Mouse (Mus musculus) inflammation-experienced regulatory T-cells, adult 6 months (primary cell): ENCODE data around the gene Cyfip1. TPM values are rescaled to one million over a fixed set of nuclear protein-coding genes. Genes with fewer than 3 reads are reported as not detected.
"Not testable (repeated sequence)": the region's sequence is repeated elsewhere in the genome, so short reads cannot be mapped to it uniquely, and the experiment has no call there.

Experiments
- ATAC-seq: one replicate; pipeline ENCODE4 v1.8.0; 2017
- polyA plus RNA-seq, 3 experiments: library from polyadenylated mRNA; unstranded; fragments of 100-300 nt; shearing (Covaris generic); gene quantifications; one replicate each; pipeline ENCODE4 v1.2.1; 2017

Gene Cyfip1
- polyA plus RNA-seq, 3 experiments from 2014 or later, result 86.4 to 118 (median 99.8) TPM

GRCm38 (mm10) chr7:55865750-55866416 is 24.3 kb downstream of the Cyfip1 start:
- ATAC-seq, result no peak

- peak; percentile 79 for ATAC-seq
Measured at GRCm38 (mm10) chr7:55868247-55868646, 26.7 kb downstream of the Cyfip1 start.

GRCm38 (mm10) chr7:55869220-55869619 is 27.7 kb downstream of the Cyfip1 start:
- no peak for ATAC-seq

DNA sequence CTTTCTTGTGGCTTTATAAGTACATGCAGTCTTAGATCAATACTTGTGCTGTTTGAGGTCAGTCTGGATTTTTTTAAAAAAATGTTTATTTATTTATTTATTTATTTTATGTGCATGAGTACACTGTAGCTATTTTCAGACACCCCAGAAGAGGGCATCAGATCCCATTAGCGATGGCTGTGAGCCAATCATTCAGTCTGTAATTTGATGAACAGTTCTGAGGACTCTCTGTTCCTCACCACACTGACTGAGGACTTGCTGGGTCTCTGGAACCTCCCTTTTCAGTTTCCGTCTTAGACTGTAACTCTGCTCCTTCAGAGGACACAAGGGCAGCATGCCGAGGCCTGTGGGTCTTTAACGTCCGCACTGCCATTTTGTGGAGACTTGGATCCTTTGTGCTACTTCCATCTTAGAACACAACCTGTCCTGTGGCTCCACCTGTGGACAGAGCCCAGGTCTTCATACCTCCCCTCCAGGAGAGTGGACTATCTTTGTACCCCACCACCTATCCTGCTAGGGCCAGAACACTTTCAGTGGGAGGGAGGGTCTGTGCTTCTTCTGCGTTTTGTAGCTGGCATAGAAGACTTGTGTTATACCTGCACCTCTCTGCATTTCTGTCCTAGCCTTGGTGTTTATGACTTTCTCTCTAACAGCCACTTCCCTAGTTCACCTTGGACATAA is 28.9 kb downstream of the Cyfip1 start:
- no peak for ATAC-seq

- no peak for ATAC-seq
Measured at GRCm38 (mm10) chr7:55871476-55871875, 29.9 kb downstream of the Cyfip1 start.

GRCm38 (mm10) chr7:55874703-55875102 is 33.2 kb downstream of the Cyfip1 start:
- ATAC-seq, result no peak

DNA sequence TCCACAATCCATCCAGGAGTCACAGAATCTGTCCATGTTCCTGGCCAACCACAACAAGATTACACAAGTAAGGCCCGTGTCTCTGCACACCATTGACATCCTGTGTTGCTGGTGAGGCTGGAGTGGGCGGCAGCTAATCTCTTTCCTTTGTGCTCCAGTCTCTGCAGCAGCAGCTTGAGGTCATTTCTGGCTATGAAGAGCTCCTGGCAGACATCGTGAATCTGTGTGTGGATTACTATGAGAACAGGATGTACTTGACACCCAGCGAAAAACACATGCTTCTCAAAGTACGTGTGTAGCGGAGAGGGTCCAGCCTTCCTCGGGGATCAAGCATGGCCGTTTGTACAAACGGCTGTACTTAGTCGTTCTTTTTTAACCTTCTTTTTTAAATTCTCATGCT is 36.2 kb downstream of the Cyfip1 start:
- no peak for ATAC-seq

DNA sequence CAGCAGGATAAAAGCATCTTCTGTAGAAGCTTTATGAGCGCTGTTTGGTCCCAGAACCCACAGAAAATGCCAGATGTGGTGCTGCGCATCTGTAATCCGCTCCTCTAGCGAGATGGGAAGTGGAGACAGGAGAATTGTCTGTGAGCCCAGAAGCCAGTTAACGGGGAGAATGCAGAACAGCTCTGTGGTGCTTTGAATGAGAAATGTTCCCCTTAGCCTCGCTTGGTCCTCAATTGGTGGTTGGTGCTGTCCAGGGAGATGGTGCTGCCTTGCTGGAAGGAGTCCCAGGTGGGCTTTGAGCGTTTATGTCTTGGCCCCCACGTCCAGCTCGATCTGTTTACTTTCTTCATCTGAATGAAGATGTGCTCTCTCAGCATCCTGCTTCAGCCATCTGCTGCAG is 39.3 kb downstream of the Cyfip1 start:
- ATAC-seq, result no peak

GRCm38 (mm10) chr7:55888603-55889002 is 47.1 kb downstream of the Cyfip1 start:
- ATAC-seq, result no peak

DNA sequence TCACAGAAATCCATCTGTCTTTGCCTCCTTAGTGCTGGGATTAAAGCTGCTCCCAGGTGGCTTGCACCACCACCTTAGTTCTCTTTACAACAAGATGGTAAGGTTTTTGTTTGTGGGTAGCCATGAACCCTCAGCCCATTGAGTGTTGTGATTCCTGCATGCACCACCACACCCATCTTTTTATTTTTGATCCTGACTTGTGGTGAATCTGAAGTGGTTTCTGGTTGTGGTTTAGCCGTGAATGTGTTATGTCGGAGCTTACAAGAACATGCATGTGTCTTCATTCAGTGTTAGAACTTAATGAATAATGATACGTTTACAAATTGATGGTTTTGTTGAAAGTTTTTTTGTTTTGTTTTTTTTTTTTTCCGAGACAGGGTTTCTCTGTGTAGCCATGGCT is 48.5 kb downstream of the Cyfip1 start:
- ATAC-seq, result no peak

DNA sequence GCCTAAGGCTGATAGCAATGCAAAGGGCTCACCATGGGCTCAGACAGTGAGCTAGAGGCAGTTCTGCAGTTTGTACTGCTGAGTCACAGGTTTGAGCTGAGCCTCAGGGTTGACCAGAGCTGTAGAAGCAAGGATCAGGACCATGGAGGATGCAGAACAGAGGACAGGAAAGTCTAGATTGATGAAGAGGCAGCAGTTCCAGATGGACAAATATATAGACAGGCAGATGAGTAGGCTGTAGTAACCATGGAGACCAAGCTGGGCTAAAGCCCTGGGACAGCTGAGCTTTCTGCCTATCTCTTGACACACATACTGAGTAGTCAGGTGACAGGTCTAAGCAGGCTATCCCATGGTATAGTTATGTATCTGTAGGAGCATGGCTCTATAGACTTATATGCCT is 49.2 kb downstream of the Cyfip1 start:
- no peak for ATAC-seq

DNA sequence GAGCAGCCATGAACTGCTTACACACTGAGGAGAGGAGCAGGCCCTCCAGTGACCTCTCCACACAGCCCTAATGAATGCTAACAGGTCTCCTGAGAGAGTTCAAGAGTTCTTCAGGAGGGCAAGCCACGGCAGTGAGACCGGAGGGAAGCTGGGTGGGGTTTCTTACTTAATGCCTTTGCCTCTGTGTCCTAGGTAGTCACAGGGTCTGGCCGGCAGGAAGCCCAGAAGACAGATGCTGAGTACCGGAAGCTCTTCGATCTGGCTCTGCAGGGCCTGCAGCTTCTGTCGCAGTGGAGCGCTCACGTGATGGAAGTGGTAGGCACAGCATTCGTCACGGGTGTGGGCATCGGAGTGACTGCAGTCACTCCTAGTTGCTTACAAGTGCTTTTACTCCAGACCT is 50.3 kb downstream of the Cyfip1 start:
- ATAC-seq, result peak; percentile 38

- no peak for ATAC-seq
Measured at GRCm38 (mm10) chr7:55903766-55904165, 62.2 kb downstream of the Cyfip1 start.

DNA sequence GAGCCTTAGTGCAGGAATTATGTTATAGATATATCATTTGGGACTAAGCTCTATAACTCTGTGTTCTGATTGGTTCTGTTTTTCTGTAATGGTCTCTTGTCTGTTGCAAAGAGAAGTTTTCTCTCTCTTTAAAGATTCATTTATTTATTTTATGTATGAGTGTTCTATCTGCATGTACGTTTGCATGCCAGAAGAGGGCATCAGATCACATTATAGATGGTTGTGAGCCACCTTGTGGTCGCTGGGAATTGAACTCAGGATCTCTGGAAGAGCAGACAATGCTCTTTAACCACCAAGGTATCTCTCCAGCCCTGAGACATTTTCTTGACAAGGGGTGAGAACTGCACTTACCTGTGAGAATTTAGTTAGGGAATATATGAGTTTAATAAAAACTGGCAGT is 63.9 kb downstream of the Cyfip1 start:
- no peak for ATAC-seq

DNA sequence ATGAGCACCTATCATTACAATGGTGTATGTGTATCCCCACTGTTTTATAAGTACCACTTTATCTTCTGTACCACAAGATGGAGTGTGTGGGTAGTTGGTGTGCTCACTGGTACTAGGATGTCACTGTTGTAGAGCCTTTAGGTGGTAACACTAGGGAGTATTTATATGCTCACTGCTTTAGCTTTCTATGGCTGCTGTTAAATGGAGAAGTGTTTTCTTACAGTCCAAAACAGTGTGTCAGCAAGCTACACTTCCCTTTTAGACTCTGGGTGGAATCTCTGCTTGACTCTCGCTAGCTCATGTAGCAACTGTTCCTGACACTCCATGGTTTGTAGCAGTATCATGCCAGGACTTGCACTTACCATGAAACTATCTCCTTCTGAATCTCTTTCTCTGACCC is 68.0 kb downstream of the Cyfip1 start:
- no peak for ATAC-seq

- no peak for ATAC-seq
Measured at GRCm38 (mm10) chr7:55910356-55910755, 68.8 kb downstream of the Cyfip1 start.

DNA sequence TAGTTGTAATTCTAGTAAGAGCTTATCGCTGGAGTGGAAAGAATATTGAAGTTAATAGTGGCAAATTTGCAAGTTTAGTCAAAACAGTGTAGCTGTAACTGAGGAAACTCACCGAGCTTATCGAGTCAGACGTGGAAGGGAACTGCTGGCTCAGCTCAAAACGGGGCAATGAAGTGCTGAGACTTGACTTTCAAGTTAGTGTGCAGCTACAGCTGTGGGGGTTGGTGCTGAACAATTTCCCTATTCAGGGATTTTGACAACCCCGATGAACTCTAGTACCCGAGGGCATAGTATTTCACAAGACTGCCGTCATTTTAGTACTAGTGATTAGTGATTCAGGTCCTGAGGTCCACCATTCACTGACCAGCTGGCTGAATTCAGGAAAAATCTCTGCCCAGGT is 69.8 kb downstream of the Cyfip1 start:
- peak; percentile 70 for ATAC-seq

GRCm38 (mm10) chr7:55912118-55912517 is 70.6 kb downstream of the Cyfip1 start:
- ATAC-seq, result no peak

GRCm38 (mm10) chr7:55918365-55918764 is 76.8 kb downstream of the Cyfip1 start:
- ATAC-seq, result not testable (repeated sequence)

GRCm38 (mm10) chr7:55927262-55927661 is 85.7 kb downstream of the Cyfip1 start:
- no peak for ATAC-seq

- ATAC-seq, result no peak
Measured at GRCm38 (mm10) chr7:55928649-55929048, 87.1 kb downstream of the Cyfip1 start.

- ATAC-seq, result no peak
Measured at GRCm38 (mm10) chr7:55935025-55935424, 93.5 kb downstream of the Cyfip1 start.

GRCm38 (mm10) chr7:55938341-55938740 is 96.8 kb downstream of the Cyfip1 start:
- ATAC-seq, result no peak

DNA sequence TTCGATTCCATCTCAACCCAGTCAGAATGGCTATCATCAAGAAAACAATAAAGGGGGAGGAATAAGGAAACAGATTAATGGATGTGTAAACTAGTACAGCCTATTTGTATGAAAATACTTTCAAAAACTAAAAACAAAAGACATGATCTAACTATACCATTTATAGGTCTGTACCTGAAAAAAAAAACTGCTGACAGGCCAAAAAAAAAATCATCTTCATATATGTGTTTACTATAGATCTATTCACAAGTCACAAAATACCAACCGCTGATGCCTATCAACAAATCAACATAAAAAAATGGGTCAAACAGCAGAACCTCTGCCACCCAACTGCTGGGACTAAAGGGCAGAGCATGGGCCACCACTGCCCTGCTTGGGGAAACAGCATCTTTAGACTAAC is 114.5 kb downstream of the Cyfip1 start:
- ATAC-seq, result no peak

DNA sequence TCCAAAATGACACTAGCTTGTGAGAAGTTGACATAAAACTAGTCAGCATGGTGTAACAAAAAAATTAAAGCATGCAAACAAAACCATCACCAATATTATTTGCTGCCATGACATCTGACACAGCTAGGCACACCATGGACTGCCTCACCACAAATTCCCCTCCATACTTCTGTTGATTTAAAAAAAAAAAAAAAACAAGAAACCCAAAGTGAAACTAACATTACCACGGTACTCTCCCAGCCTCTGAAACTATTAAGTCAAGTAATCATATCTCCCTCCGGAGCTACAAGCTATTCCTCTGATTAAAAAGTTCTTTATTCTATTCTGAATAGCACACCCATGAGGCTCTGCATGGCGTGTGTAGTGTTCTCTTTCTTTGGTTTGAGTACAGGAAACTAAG is 115.6 kb downstream of the Cyfip1 start:
- peak; percentile 58 for ATAC-seq
